Mouse (Mus musculus): ENCODE measurements around the gene Rpp25l. TPM values are rescaled to one million over a fixed set of nuclear protein-coding genes. Genes with fewer than 3 reads are reported as not detected.

The Rpp25l gene
- polyA plus RNA-seq (2012; ENCODE audit: low replicate concordance), result 83.7 and 109 TPM in 2 replicates

GRCm38 (mm10) chr4:41713197-41714067 is at the start of gene Rpp25l:
TSS of gene Rpp25l (minus strand) at chr4:41713534.

GRCm38 (mm10) chr4:41755338-41756305 is 42.3 kb upstream of the Rpp25l start, which contains the start of gene Sigmar1:
TSS of gene Sigmar1 (minus strand) at chr4:41756157.

GRCm38 (mm10) chr4:41754797-41755337 is 41.5 kb upstream of the Rpp25l start, which contains the start of gene Galt:
TSS of gene Galt (plus strand) at chr4:41755228.

GRCm38 (mm10) chr4:41731052-41731765 is 17.9 kb upstream of the Rpp25l start, which contains the start of gene Arid3c:
TSS of gene Arid3c (minus strand) at chr4:41731142.

GRCm38 (mm10) chr4:41722918-41723351 is 9.6 kb upstream of the Rpp25l start, which contains the start of gene Dctn3:
TSS of gene Dctn3 (minus strand) at chr4:41723170.

GRCm38 (mm10) chr4:41699783-41700182 is 13.6 kb downstream of the Rpp25l start, which contains the start of gene Il11ra1:
TSS of gene Il11ra1 (plus strand) at chr4:41699989.

GRCm38 (mm10) chr4:41696930-41697841 is 16.1 kb downstream of the Rpp25l start, which contains the start of gene Cntfr:
TSS of gene Cntfr (minus strand) at chr4:41697089.

Other genes starting within 250 kb of the Rpp25l start
- gene Kif24, start 248.6 kb downstream of the Rpp25l start, polyA plus RNA-seq (2012; ENCODE audit: low replicate concordance), result 2.5 and 6.9 TPM in 2 replicates
- gene Nudt2, start 248.4 kb downstream of the Rpp25l start, polyA plus RNA-seq (2012; ENCODE audit: low replicate concordance), result 8.1 TPM in 1 of 2 replicates, not detected in the other
- gene AI464131, start 210.5 kb downstream of the Rpp25l start, polyA plus RNA-seq (2012; ENCODE audit: low replicate concordance), result 0.07 and 0.09 TPM in 2 replicates
- gene 1110017D15Rik, start 196.2 kb downstream of the Rpp25l start, polyA plus RNA-seq (2012; ENCODE audit: low replicate concordance), result not detected in 2 replicates
- gene Fam219a, start 144.0 kb downstream of the Rpp25l start, polyA plus RNA-seq (2012; ENCODE audit: low replicate concordance), result 13.1 and 23.3 TPM in 2 replicates
- not detected in 2 replicates for gene Dnaic1, start 143.8 kb downstream of the Rpp25l start, polyA plus RNA-seq (2012; ENCODE audit: low replicate concordance)
- gene Enho, start 73.2 kb downstream of the Rpp25l start, polyA plus RNA-seq (2012; ENCODE audit: low replicate concordance), result 0.56 and 1.2 TPM in 2 replicates
- 1.5 and 3.0 TPM in 2 replicates for gene Cntfr, start 16.4 kb downstream of the Rpp25l start, polyA plus RNA-seq (2012; ENCODE audit: low replicate concordance)
- 3.5 and 11.0 TPM in 2 replicates for gene Il11ra1, start 13.5 kb downstream of the Rpp25l start, polyA plus RNA-seq (2012; ENCODE audit: low replicate concordance)
- gene Dctn3, start 9.6 kb upstream of the Rpp25l start, polyA plus RNA-seq (2012; ENCODE audit: low replicate concordance), result 55.0 and 127 TPM in 2 replicates
- gene Arid3c, start 17.6 kb upstream of the Rpp25l start, polyA plus RNA-seq (2012; ENCODE audit: low replicate concordance), result not detected in 2 replicates
- 8.2 and 24.0 TPM in 2 replicates for gene Galt, start 41.7 kb upstream of the Rpp25l start, polyA plus RNA-seq (2012; ENCODE audit: low replicate concordance)
- 29.1 and 58.6 TPM in 2 replicates for gene Sigmar1, start 42.6 kb upstream of the Rpp25l start, polyA plus RNA-seq (2012; ENCODE audit: low replicate concordance)
- gene Ccl27a, start 60.7 kb upstream of the Rpp25l start, polyA plus RNA-seq (2012; ENCODE audit: low replicate concordance), result 0.52 and 0.55 TPM in 2 replicates
- not detected in 2 replicates for gene Gm21541, start 190.1 kb upstream of the Rpp25l start, polyA plus RNA-seq (2012; ENCODE audit: low replicate concordance)
- gene Gm20878, start 228.0 kb upstream of the Rpp25l start, polyA plus RNA-seq (2012; ENCODE audit: low replicate concordance), result 4.4 and 8.5 TPM in 2 replicates